Mouse (Mus musculus) E14TG2a.4 (cell line): ENCODE measurements at regions not wholly inside any gene's neighbourhood (a gene's known extent, or its start where the extent isn't known, plus 50 kb on each side); places are given as distances from the start of the nearest gene placed in this dataset.

Source experiments
- CTCF ChIP-seq: conservative IDR thresholded peaks from 2 replicates; pipeline ENCODE4 v1.5.1; 2014; ENCODE audit warnings: low read length
- NANOG ChIP-seq: IDR thresholded peaks from 2 replicates; pipeline ENCODE4 v1.6.1; 2014; ENCODE audit warnings: borderline replicate concordance, low read length, mixed read lengths
- POU5F1 ChIP-seq: IDR thresholded peaks from 2 replicates; pipeline ENCODE4 v1.6.1; 2014; ENCODE audit warnings: low read length, borderline replicate concordance

- TF ChIP-seq CTCF (no peak), POU5F1 (no peak), NANOG (peak; percentile 37; the same call in 1 of the 2 replicates)
These were observed 1831.8 kb downstream of the Poteg start for GRCm38 (mm10) chr8:29279276-29279675.
